Mouse (Mus musculus): ENCODE data around the gene Prdx3. TPM values are rescaled to one million over a fixed set of nuclear protein-coding genes. Genes with fewer than 3 reads are reported as not detected.

The Prdx3 gene
- polyA plus RNA-seq, 2 experiments, result 80.9 to 109 TPM

DNA sequence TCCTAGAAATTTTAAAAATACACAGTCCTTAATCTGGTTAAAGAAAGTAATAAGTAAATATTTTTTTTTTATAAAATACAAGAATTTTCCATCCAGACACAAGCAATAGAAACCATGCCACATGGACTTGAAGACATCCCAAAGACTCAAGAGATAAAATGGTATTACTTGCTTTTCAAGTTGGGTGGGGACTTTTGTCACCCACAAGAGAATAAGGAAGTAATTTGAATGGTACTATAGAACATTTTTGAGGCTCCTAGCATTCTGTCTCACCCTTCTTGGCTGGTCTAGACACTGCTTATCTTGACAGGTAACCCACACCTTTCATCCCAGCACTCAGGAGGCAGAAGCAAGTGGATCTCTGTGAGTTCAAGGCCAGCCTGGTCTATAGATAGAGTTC lies 35.9 kb upstream of the Prdx3 start:
- Histone ChIP-seq H3K9me3 (ENCODE audit: control insufficient read depth, low read length) (no peaks in the 10 kb centered on the region), H3K9ac (ENCODE audit: low read depth, low read length, severe bottlenecking) (no peak overlapping the region), H3K36me3 (ENCODE audit: control insufficient read depth, insufficient read depth, low read length) (no peaks in the 10 kb centered on the region; the same call in 1 of the 2 replicates), H3K27ac (replicated peaks; ENCODE audit: low read depth, low read length) (no peak overlapping the region), H3K4me1 (ENCODE audit: control insufficient read depth, insufficient read depth, low read length) (no peaks in the 10 kb centered on the region), H3K4me2 (replicated peaks; ENCODE audit: low read depth, low read length, severe bottlenecking) (no peak overlapping the region), H3K27me3 (ENCODE audit: control insufficient read depth, insufficient read depth, low read length) (no peaks in the 10 kb centered on the region), H3K4me3 (replicated peaks; ENCODE audit: low read length) (no peak overlapping the region)
- ATAC-seq (ENCODE audit: low FRiP score, low read depth) (no peak), DNase-seq (ENCODE audit: low spot score) (no peak)
- no peak for TF ChIP-seq POLR2A (IDR thresholded peaks at IDR 0.05; ENCODE audit: borderline replicate concordance, extremely low read depth, insufficient read depth, insufficient read length)

- DNase-seq (ENCODE audit: low spot score) (no peak), ATAC-seq (ENCODE audit: low FRiP score, low read depth) (no peak)
- Histone ChIP-seq H3K36me3 (ENCODE audit: control insufficient read depth, insufficient read depth, low read length) (no peaks in the 10 kb centered on the region; the same call in 1 of the 2 replicates), H3K4me3 (replicated peaks; ENCODE audit: low read length) (no peak overlapping the region), H3K27me3 (ENCODE audit: control insufficient read depth, insufficient read depth, low read length) (no peaks in the 10 kb centered on the region), H3K27ac (replicated peaks; ENCODE audit: low read depth, low read length) (no peak overlapping the region), H3K9ac (ENCODE audit: low read depth, low read length, severe bottlenecking) (no peak overlapping the region), H3K9me3 (ENCODE audit: control insufficient read depth, low read length) (no peaks in the 10 kb centered on the region), H3K4me2 (replicated peaks; ENCODE audit: low read depth, low read length, severe bottlenecking) (no peak overlapping the region), H3K4me1 (ENCODE audit: control insufficient read depth, insufficient read depth, low read length) (no peaks in the 10 kb centered on the region)
- 91% methylated on average over 5 of the region's 5 CpGs for WGBS
- TF ChIP-seq POLR2A (IDR thresholded peaks at IDR 0.05; ENCODE audit: borderline replicate concordance, extremely low read depth, insufficient read depth, insufficient read length), result no peak
Measured at GRCm38 (mm10) chr19:60905477-60905876, 31.1 kb upstream of the Prdx3 start.

DNA sequence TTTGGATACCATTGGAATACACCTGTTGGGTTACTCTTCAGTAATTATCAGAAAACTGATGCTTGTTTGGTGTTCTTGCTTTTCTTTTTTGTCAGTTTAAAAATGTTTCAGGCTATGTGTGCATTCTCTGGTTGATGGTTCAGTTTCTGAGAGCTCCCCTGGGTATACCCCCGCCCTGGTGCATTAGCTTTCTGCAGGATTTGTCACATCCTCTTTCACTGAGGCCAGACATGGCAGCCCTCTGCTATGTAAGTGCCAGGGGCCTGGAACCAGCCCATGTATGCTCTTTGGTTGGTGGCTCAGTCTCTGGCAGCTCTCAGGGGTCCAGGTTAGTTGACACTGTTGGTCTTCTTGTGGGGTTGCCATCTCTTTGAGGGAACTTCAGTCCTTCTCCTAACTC lies 29.6 kb upstream of the Prdx3 start:
- no peaks in the 10 kb centered on the region for H3K27me3 ChIP-seq (ENCODE audit: control insufficient read depth, insufficient read depth, low read length)
- ATAC-seq (ENCODE audit: low FRiP score, low read depth) (no peak), DNase-seq (ENCODE audit: low spot score) (no peak)
- H3K27ac ChIP-seq (replicated peaks; ENCODE audit: low read depth, low read length), result no peak overlapping the region
- no peak overlapping the region for H3K9ac ChIP-seq (ENCODE audit: low read depth, low read length, severe bottlenecking)
- H3K9me3 ChIP-seq (ENCODE audit: control insufficient read depth, low read length), result no peaks in the 10 kb centered on the region
- no peaks in the 10 kb centered on the region for H3K4me1 ChIP-seq (ENCODE audit: control insufficient read depth, insufficient read depth, low read length)
- no peaks in the 10 kb centered on the region; the same call in 1 of the 2 replicates for H3K36me3 ChIP-seq (ENCODE audit: control insufficient read depth, insufficient read depth, low read length)
- no peak for TF ChIP-seq POLR2A (IDR thresholded peaks at IDR 0.05; ENCODE audit: borderline replicate concordance, extremely low read depth, insufficient read depth, insufficient read length)
- 81% methylated on average over 1 of the region's 1 CpGs for WGBS
- no peak overlapping the region for H3K4me3 ChIP-seq (replicated peaks; ENCODE audit: low read length)
- H3K4me2 ChIP-seq (replicated peaks; ENCODE audit: low read depth, low read length, severe bottlenecking), result no peak overlapping the region

DNA sequence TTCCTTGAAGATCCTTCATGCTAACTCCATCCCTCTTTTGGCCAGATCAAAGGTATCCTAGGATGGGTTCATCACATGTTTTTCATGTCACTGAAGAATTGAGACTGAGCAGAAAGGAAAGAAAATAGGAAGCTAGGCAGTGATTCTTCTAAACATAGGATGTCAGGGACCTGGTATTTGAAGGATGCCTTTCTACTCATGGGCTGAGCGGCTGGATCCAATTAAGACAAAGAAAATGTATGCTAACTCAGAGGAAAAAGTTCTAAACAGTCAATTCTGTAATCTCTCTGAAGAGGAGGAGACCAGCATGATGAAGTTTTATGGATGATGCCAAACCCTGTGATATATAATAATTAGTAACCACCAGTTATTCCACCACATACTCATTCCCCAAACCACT lies 28.8 kb upstream of the Prdx3 start:
- Histone ChIP-seq H3K36me3 (ENCODE audit: control insufficient read depth, insufficient read depth, low read length) (no peaks in the 10 kb centered on the region), H3K4me1 (ENCODE audit: control insufficient read depth, insufficient read depth, low read length) (no peaks in the 10 kb centered on the region), H3K4me3 (replicated peaks; ENCODE audit: low read length) (no peak overlapping the region), H3K9me3 (ENCODE audit: control insufficient read depth, low read length) (no peaks in the 10 kb centered on the region), H3K27me3 (ENCODE audit: control insufficient read depth, insufficient read depth, low read length) (no peaks in the 10 kb centered on the region), H3K4me2 (replicated peaks; ENCODE audit: low read depth, low read length, severe bottlenecking) (no peak overlapping the region), H3K9ac (ENCODE audit: low read depth, low read length, severe bottlenecking) (no peak overlapping the region), H3K27ac (replicated peaks; ENCODE audit: low read depth, low read length) (no peak overlapping the region)
- ATAC-seq (ENCODE audit: low FRiP score, low read depth), result no peak
- WGBS, result 78% methylated on average over 1 of the region's 1 CpGs
- no peak for TF ChIP-seq POLR2A (IDR thresholded peaks at IDR 0.05; ENCODE audit: borderline replicate concordance, extremely low read depth, insufficient read depth, insufficient read length)
- no peak for DNase-seq (ENCODE audit: low spot score)

DNA sequence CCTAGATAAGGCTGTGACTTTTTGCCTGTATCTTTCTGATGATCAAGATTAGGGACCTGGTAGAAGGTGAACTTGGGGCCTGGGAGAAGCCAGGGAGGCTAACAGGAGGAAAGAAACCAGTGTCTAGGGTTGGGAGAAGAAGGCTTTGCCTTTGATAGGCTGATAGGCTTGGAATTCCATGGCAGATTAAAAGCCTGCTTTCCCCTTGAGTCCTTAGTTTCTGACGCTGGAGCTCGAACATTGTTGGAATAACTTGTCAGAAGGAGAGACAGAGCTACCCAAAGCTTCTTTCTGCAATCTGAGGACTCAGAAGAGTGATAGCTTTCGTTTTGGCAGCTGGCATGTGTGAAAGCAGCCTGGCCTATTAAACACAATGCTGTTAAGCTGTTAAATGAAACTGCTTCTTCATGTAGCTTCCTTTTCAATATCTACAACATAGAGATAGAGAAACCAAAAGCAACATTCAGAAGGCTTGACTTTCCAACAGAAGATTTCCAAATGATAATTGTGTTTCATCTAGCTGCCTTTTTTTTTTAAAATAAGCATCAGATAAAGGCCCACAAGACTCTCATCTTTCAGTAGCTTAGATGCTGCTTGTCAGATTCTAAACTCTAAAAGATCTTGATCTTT lies 21.0 kb upstream of the Prdx3 start:
- WGBS, result 43% methylated on average over 3 of the region's 3 CpGs
- H3K4me3 ChIP-seq (replicated peaks; ENCODE audit: low read length), result no peak overlapping the region
- no peaks in the 10 kb centered on the region for H3K36me3 ChIP-seq (ENCODE audit: control insufficient read depth, insufficient read depth, low read length)

More for the DNA sequence above, 21.0 kb upstream of the Prdx3 start:
- ATAC-seq (ENCODE audit: low FRiP score, low read depth), result no peak
- no peak for DNase-seq (ENCODE audit: low spot score)
- Histone ChIP-seq H3K4me1 (ENCODE audit: control insufficient read depth, insufficient read depth, low read length) (peaks cover 6% of the 10 kb centered on the region; the same call in 1 of the 2 replicates), H3K4me2 (replicated peaks; ENCODE audit: low read depth, low read length, severe bottlenecking) (no peak overlapping the region), H3K9me3 (ENCODE audit: control insufficient read depth, low read length) (no peaks in the 10 kb centered on the region), H3K9ac (ENCODE audit: low read depth, low read length, severe bottlenecking) (no peak overlapping the region), H3K27ac (replicated peaks; ENCODE audit: low read depth, low read length) (no peak overlapping the region), H3K27me3 (ENCODE audit: control insufficient read depth, insufficient read depth, low read length) (no peaks in the 10 kb centered on the region)
- no peak for TF ChIP-seq POLR2A (IDR thresholded peaks at IDR 0.05; ENCODE audit: borderline replicate concordance, extremely low read depth, insufficient read depth, insufficient read length)
